ENCODE assay signal across 8 mouse cellular contexts in genomic region chr4:149308491-149308820, GRCm38 (mm10). TPM values are rescaled to one million over a fixed set of nuclear protein-coding genes. Genes with fewer than 3 reads are reported as not detected.
A peak's percentile ranks its signal among the peaks of the same experiment; 100 is the strongest.
DNase-seq lines count a peak whose midpoint lies in the region; ATAC-seq and TF ChIP-seq lines count a peak whose summit lies in the region.
"Had no signal": no experiment of that assay in that cellular context is flagged by ENCODE, and none has a peak within 500 bp of the region (broad histone marks: within the 10 kb centered on the region; RNA-seq: fewer than 3 reads in every experiment).

No protein-coding gene starts in this region.

- no peaks in the 10 kb centered on the region for H3K27me3 ChIP-seq in lung, embryonic 16.5 days (ENCODE audit: control insufficient read depth, insufficient read depth, low read depth, low read length)
- H3K27me3 ChIP-seq in forebrain, embryonic 12.5 days: no peaks in the 10 kb centered on the region
- no peaks in the 10 kb centered on the region for H3K27me3 ChIP-seq in limb, embryonic 14.5 days (ENCODE audit: control insufficient read depth, insufficient read depth, low read length)
- H3K27me3 ChIP-seq in stomach, embryonic 15.5 days (replicated peaks): no peaks in the 10 kb centered on the region

- H3K36me3 ChIP-seq in lung, embryonic 16.5 days (ENCODE audit: control insufficient read depth, insufficient read depth, low read length): no peaks in the 10 kb centered on the region
- no peaks in the 10 kb centered on the region for H3K36me3 ChIP-seq in forebrain, embryonic 12.5 days (replicated peaks)
- H3K36me3 ChIP-seq in limb, embryonic 14.5 days (ENCODE audit: control insufficient read depth, insufficient read depth, low read length): no peaks in the 10 kb centered on the region
- no peaks in the 10 kb centered on the region for H3K36me3 ChIP-seq in stomach, embryonic 15.5 days

- H3K9me3 ChIP-seq in lung, embryonic 16.5 days (ENCODE audit: control insufficient read depth, low read length): no peaks in the 10 kb centered on the region
- no peaks in the 10 kb centered on the region for H3K9me3 ChIP-seq in forebrain, embryonic 12.5 days
- H3K9me3 ChIP-seq in limb, embryonic 14.5 days (ENCODE audit: control insufficient read depth, low read length): no peaks in the 10 kb centered on the region
- H3K9me3 ChIP-seq in stomach, embryonic 15.5 days: no peaks in the 10 kb centered on the region

- H3K27ac ChIP-seq in lung, embryonic 16.5 days (ENCODE audit: low read length): peak overlapping the region; percentile 82
- H3K27ac ChIP-seq in forebrain, embryonic 12.5 days: peak overlapping the region; percentile 98
- H3K27ac ChIP-seq in limb, embryonic 14.5 days (replicated peaks; ENCODE audit: low read depth, low read length): peak overlapping the region; percentile 69
- peak overlapping the region; percentile 87 for H3K27ac ChIP-seq in stomach, embryonic 15.5 days

- WGBS in lung, embryonic 16.5 days: 64% methylated on average over 3 of the region's 3 CpGs
- WGBS in forebrain, embryonic 12.5 days: 18% methylated on average over 3 of the region's 3 CpGs
- 56% methylated on average over 3 of the region's 3 CpGs for WGBS in limb, embryonic 14.5 days
- WGBS in stomach, embryonic 15.5 days: 58% methylated on average over 3 of the region's 3 CpGs

- peak overlapping the region; percentile 80 for H3K4me2 ChIP-seq in lung, embryonic 16.5 days (ENCODE audit: low read depth, low read length)
- H3K4me2 ChIP-seq in forebrain, embryonic 12.5 days: peak overlapping the region; percentile 79
- H3K4me2 ChIP-seq in limb, embryonic 14.5 days (replicated peaks; ENCODE audit: low read depth, low read length, severe bottlenecking): peak overlapping the region; percentile 81
- peak overlapping the region; percentile 75 for H3K4me2 ChIP-seq in stomach, embryonic 15.5 days

- peaks cover 17% of the 10 kb centered on the region for H3K4me1 ChIP-seq in lung, embryonic 16.5 days (replicated peaks; ENCODE audit: control insufficient read depth, insufficient read depth, low read length)
- peaks cover 39% of the 10 kb centered on the region for H3K4me1 ChIP-seq in forebrain, embryonic 12.5 days
- peaks cover 17% of the 10 kb centered on the region for H3K4me1 ChIP-seq in limb, embryonic 14.5 days (ENCODE audit: control insufficient read depth, insufficient read depth, low read length)
- H3K4me1 ChIP-seq in stomach, embryonic 15.5 days: peaks cover 8% of the 10 kb centered on the region; the same call in 1 of the 2 replicates

- DNase-seq in lung, postnatal 25 days (ENCODE audit: low spot score): no peak
- no peak for DNase-seq in limb, embryonic 14.5 days (ENCODE audit: low spot score)
- DNase-seq in cerebellum, postnatal 25 days: no peak
- DNase-seq in urinary bladder, adult 18-20 months (ENCODE audit: low spot score in 2 of 2): no peak
- DNase-seq: adrenal gland, postnatal 36 days had no signal

- no peak for ATAC-seq in lung, embryonic 16.5 days (ENCODE audit: low read depth)
- ATAC-seq in forebrain, embryonic 12.5 days (ENCODE audit: low FRiP score): no peak
- ATAC-seq in limb, embryonic 14.5 days (ENCODE audit: low FRiP score, low read depth): no peak
- no peak for ATAC-seq in stomach, embryonic 15.5 days (ENCODE audit: insufficient read depth, low FRiP score, low read depth)

- H3K9ac ChIP-seq in lung, embryonic 16.5 days (ENCODE audit: low read length): peak overlapping the region; percentile 75
- peak overlapping the region; percentile 57 for H3K9ac ChIP-seq in forebrain, embryonic 12.5 days
- H3K9ac ChIP-seq in limb, embryonic 14.5 days (ENCODE audit: low read depth, low read length, severe bottlenecking): no peak overlapping the region
- peak overlapping the region; percentile 53; the same call in 1 of the 2 replicates for H3K9ac ChIP-seq in stomach, embryonic 15.5 days

- H3K4me3 ChIP-seq in lung, embryonic 16.5 days (ENCODE audit: low read length): peak overlapping the region; percentile 64
- peak overlapping the region; percentile 100 for H3K4me3 ChIP-seq in forebrain, embryonic 12.5 days (replicated peaks)
- H3K4me3 ChIP-seq in limb, embryonic 14.5 days (replicated peaks; ENCODE audit: low read length): peak overlapping the region; percentile 97
- H3K4me3 ChIP-seq in stomach, embryonic 15.5 days (replicated peaks): peak overlapping the region; percentile 92

- TF ChIP-seq POLR2A in limb, embryonic 14.5 days (IDR thresholded peaks at IDR 0.05; ENCODE audit: borderline replicate concordance, extremely low read depth, insufficient read depth, insufficient read length): no peak

RNA-seq across cellular contexts. Expression of gene Kif1b, which starts 1.0 kb away (rescaled TPM):
- polyA plus RNA-seq in lung, embryonic 16.5 days (2015; fragmentation: Nextera tagmentation; extraction: Ambion mirVana): 31.1 and 32.5 TPM in 2 replicates
- polyA plus RNA-seq in forebrain, embryonic 12.5 days (2016; fragmentation: Nextera tagmentation; extraction: Ambion mirVana): 123 and 124 TPM in 2 replicates
- polyA plus RNA-seq in limb, embryonic 14.5 days (2012; rRNA removed): 35.0 and 41.6 TPM in 2 replicates
- polyA plus RNA-seq in limb, embryonic 14.5 days (2014; fragmentation: Nextera tagmentation; extraction: Ambion mirVana): 47.6 and 50.3 TPM in 2 replicates
- 31.8 and 39.3 TPM in 2 replicates for polyA plus RNA-seq in stomach, embryonic 15.5 days (2015; fragmentation: Nextera tagmentation; extraction: Ambion mirVana)
